Mouse (Mus musculus): Measurements from ENCODE around the gene Iffo2. TPM values are rescaled to one million over a fixed set of nuclear protein-coding genes. Genes with fewer than 3 reads are reported as not detected.

Gene Iffo2
- polyA plus RNA-seq, 1 experiment from 2014 or later, result 3.4 TPM

DNA sequence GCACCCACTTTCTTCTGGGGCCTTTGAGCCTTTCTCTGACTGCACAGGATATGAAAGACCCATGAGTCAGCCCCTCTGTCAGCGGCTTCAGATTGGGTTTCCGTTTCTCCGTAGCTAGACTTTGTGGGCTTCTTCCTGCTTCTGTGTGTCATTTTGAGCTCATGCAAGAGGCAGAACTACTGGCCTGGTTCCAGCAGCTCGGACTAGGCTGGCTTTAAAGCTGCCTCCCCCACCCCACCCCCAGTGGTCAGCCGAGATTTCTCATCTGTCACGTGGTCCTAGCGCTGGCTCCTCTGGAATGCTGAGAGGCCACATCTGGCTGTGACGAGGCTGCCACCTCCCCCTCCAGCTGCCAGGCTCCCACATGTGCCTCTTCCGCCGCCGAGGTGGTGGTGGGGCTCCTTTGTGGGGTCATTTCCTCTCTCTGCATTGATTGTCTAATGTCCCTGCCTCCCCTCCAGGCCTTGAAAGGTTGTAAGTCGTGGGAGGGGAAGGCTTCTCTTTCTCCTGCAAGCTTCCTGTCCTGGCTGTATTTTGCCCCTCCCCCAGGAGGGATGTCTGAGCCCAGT lies 68.7 kb downstream of the Iffo2 start:
- H3K4me1 ChIP-seq (ENCODE audit: control insufficient read depth, insufficient read depth, low read length), result peaks cover 47% of the 10 kb centered on the region
- H3K9me3 ChIP-seq (ENCODE audit: control insufficient read depth, low read length), result no peaks in the 10 kb centered on the region
- H3K36me3 ChIP-seq (ENCODE audit: control insufficient read depth, insufficient read depth, low read length), result no peaks in the 10 kb centered on the region
- peak overlapping the region; percentile 24; the same call in 1 of the 2 replicates for H3K9ac ChIP-seq (ENCODE audit: low read length)
- no peak overlapping the region for H3K4me3 ChIP-seq (ENCODE audit: low read depth, low read length)
- H3K27ac ChIP-seq (ENCODE audit: low read depth, low read length), result peak overlapping the region; percentile 83
- no peaks in the 10 kb centered on the region for H3K27me3 ChIP-seq (ENCODE audit: control insufficient read depth, insufficient read depth, low read length)
- H3K4me2 ChIP-seq (ENCODE audit: low read depth), result peak overlapping the region; percentile 18
- ATAC-seq (ENCODE audit: insufficient read depth, low FRiP score, low TSS enrichment), result peak; percentile 51
- peak; percentile 87 for DNase-seq (ENCODE audit: low spot score)
- 1% methylated on average over 12 of the region's 12 CpGs for WGBS

DNA sequence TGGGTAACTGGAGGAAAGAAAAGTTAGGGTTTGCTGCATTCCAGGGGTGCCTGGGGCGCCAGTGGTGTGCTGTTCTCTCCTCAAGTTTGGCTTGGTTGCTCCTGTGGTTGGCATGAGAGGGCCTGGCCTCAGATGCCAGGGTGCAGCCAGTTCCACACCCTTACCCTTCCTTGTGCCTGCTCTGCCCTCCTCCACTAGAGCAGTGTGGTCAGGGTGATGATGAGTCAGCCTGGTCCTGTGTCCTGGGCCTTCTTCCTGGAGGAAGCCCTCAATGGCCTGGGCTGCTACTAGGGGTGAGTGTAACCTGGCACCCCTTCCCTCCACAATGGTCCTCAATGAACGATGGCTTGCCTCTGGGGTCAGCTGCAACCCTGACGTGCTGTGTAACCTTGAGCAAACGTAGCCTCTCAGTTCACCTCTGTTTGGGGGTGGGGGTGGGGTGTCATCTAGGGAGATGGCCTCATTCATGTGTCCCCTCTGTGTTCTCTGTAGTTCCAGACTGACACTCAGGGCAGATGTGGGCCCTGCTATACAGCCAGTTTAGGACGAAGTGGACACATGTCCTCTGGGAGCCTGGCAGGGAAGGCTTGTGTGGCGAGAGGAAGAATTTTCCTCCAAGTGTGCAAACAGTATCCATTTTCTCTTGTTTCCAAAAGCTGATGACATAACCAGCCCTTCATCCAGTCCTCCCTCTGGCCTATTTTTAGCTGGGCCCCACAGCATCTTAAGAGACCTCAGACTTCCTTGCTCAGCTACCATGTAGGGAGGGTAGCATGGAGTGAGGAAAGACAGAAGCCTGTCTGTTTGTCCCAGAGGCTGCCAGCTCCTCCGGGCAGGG lies 71.4 kb downstream of the Iffo2 start:
- WGBS, result 59% methylated on average over 7 of the region's 7 CpGs
- Histone ChIP-seq H3K4me3 (ENCODE audit: low read depth, low read length) (no peak overlapping the region), H3K27me3 (ENCODE audit: control insufficient read depth, insufficient read depth, low read length) (no peaks in the 10 kb centered on the region), H3K4me1 (ENCODE audit: control insufficient read depth, insufficient read depth, low read length) (peaks cover 32% of the 10 kb centered on the region), H3K27ac (ENCODE audit: low read depth, low read length) (0 out of 2 replicates have a peak overlapping the region, but pooled peaks have one; percentile 55), H3K36me3 (ENCODE audit: control insufficient read depth, insufficient read depth, low read length) (no peaks in the 10 kb centered on the region; the same call in 1 of the 2 replicates), H3K9me3 (ENCODE audit: control insufficient read depth, low read length) (no peaks in the 10 kb centered on the region), H3K9ac (ENCODE audit: low read length) (no peak overlapping the region), H3K4me2 (ENCODE audit: low read depth) (no peak overlapping the region)
- ATAC-seq (ENCODE audit: insufficient read depth, low FRiP score, low TSS enrichment) (no peak), DNase-seq (ENCODE audit: low spot score) (no peak)

DNA sequence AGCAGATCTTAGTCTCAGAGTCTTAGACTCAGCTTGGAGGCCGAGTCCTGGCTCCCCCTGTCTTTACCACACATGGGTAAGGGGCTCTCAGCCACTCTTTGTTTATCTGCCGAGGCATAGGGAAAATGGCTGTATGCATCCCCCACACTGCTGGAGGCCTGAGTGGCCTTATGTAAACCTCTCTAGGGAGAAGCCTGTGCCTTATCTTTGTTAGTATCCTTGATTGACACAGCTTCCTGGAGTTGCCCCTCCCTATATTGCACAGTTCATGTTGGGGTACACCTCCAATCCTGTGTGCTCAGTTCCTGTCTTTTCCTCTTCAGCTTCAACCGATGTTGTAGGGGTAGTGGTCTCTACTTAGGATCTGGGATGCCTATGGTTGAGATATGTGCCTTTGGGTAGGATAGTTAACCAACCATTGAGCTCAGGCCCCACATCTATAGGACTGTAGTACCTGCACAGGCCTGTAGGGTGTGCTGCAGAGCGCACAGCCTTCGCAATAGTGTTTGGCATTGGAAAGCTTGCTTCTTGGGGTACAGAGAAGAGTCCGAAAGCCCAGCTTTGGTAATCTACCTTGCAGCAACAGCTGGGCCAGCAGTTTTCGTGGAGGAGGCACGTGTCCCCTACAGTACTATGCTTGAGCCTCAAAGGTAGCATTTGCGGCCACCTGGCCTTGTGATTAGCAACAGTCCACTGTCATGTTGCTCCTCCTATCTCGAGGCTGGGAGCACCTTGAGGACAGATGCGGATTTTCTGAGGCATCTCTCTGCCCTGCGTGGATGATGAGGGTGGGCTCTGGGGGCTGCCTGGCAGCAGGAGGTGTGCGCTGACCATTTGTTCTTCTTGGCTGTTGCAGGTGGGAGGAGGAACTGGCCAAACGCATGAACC lies 72.3 kb downstream of the Iffo2 start, which contains the start of gene Gm21969:
TSS of gene Gm21969 (plus strand) at position 830 of the 888 bp plus-strand sequence.
- Histone ChIP-seq H3K4me1 (ENCODE audit: control insufficient read depth, insufficient read depth, low read length) (peaks cover 24% of the 10 kb centered on the region), H3K36me3 (ENCODE audit: control insufficient read depth, insufficient read depth, low read length) (peaks cover under 1% of the 10 kb centered on the region; the same call in 1 of the 2 replicates), H3K4me3 (ENCODE audit: low read depth, low read length) (no peak within 1 kb of the TSS), H3K9me3 (ENCODE audit: control insufficient read depth, low read length) (no peaks in the 10 kb centered on the region), H3K4me2 (ENCODE audit: low read depth) (no peak within 1 kb of the TSS), H3K27me3 (ENCODE audit: control insufficient read depth, insufficient read depth, low read length) (no peaks in the 10 kb centered on the region), H3K27ac (ENCODE audit: low read depth, low read length) (0 out of 2 replicates have a peak within 1 kb of the TSS, but pooled peaks have one; percentile 55), H3K9ac (ENCODE audit: low read length) (no peak within 1 kb of the TSS)
- WGBS, result 45% methylated on average over 14 of the region's 14 CpGs
- ATAC-seq (ENCODE audit: insufficient read depth, low FRiP score, low TSS enrichment) (no peak), DNase-seq (ENCODE audit: low spot score) (peak; percentile 66)

DNA sequence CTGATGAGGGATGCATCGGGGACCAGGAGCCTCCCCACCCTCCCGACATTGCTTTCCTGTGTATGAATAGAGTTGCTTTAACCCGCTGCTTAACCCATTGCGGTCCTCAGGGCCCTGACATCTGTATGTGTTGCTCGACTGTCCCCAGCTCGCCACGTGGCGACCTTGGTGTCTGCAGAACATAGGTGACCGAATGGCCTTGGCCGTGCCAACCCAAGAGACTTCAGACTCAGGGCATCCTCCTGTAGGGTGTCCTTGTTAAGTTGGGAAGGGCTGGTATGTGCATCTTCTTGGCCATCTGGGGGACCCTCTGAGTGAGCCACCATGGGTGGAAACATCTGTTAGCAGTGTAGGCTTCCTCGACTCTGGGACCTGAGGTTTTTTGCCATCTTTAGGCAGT lies 74.9 kb downstream of the Iffo2 start:
- ATAC-seq (ENCODE audit: insufficient read depth, low FRiP score, low TSS enrichment) (no peak), DNase-seq (ENCODE audit: low spot score) (no peak)
- no peaks in the 10 kb centered on the region for H3K27me3 ChIP-seq (ENCODE audit: control insufficient read depth, insufficient read depth, low read length)
- no peak overlapping the region for H3K27ac ChIP-seq (ENCODE audit: low read depth, low read length)
- H3K9me3 ChIP-seq (ENCODE audit: control insufficient read depth, low read length), result no peaks in the 10 kb centered on the region
- peaks cover 3% of the 10 kb centered on the region; the same call in 1 of the 2 replicates for H3K36me3 ChIP-seq (ENCODE audit: control insufficient read depth, insufficient read depth, low read length)
- 91% methylated on average over 11 of the region's 11 CpGs for WGBS
- H3K4me1 ChIP-seq (ENCODE audit: control insufficient read depth, insufficient read depth, low read length), result peaks cover 2% of the 10 kb centered on the region; the same call in 1 of the 2 replicates
- H3K9ac ChIP-seq (ENCODE audit: low read length), result no peak overlapping the region
- H3K4me2 ChIP-seq (ENCODE audit: low read depth), result no peak overlapping the region
- no peak overlapping the region for H3K4me3 ChIP-seq (ENCODE audit: low read depth, low read length)

GRCm38 (mm10) chr4:139606732-139607131 lies 76.4 kb downstream of the Iffo2 start:
- ATAC-seq (ENCODE audit: insufficient read depth, low FRiP score, low TSS enrichment) (no peak), DNase-seq (ENCODE audit: low spot score) (no peak)
- H3K27me3 ChIP-seq (ENCODE audit: control insufficient read depth, insufficient read depth, low read length), result no peaks in the 10 kb centered on the region
- H3K9ac ChIP-seq (ENCODE audit: low read length), result no peak overlapping the region
- 0 out of 2 replicates have a peak, but pooled peaks cover 2% of the 10 kb centered on the region for H3K4me1 ChIP-seq (ENCODE audit: control insufficient read depth, insufficient read depth, low read length)
- 93% methylated on average over 5 of the region's 5 CpGs for WGBS
- no peak overlapping the region for H3K4me2 ChIP-seq (ENCODE audit: low read depth)
- H3K27ac ChIP-seq (ENCODE audit: low read depth, low read length), result no peak overlapping the region
- H3K4me3 ChIP-seq (ENCODE audit: low read depth, low read length), result no peak overlapping the region
- peaks cover 3% of the 10 kb centered on the region; the same call in 1 of the 2 replicates for H3K36me3 ChIP-seq (ENCODE audit: control insufficient read depth, insufficient read depth, low read length)
- no peaks in the 10 kb centered on the region for H3K9me3 ChIP-seq (ENCODE audit: control insufficient read depth, low read length)

- 79% methylated on average over 4 of the region's 4 CpGs for WGBS
- Histone ChIP-seq H3K27me3 (ENCODE audit: control insufficient read depth, insufficient read depth, low read length) (no peaks in the 10 kb centered on the region), H3K4me2 (ENCODE audit: low read depth) (no peak overlapping the region), H3K9ac (ENCODE audit: low read length) (no peak overlapping the region), H3K27ac (ENCODE audit: low read depth, low read length) (no peak overlapping the region), H3K4me1 (ENCODE audit: control insufficient read depth, insufficient read depth, low read length) (no peaks in the 10 kb centered on the region), H3K36me3 (ENCODE audit: control insufficient read depth, insufficient read depth, low read length) (peaks cover 14% of the 10 kb centered on the region), H3K9me3 (ENCODE audit: control insufficient read depth, low read length) (no peaks in the 10 kb centered on the region), H3K4me3 (ENCODE audit: low read depth, low read length) (no peak overlapping the region)
- no peak for ATAC-seq (ENCODE audit: insufficient read depth, low FRiP score, low TSS enrichment)
- no peak for DNase-seq (ENCODE audit: low spot score)
Measured at GRCm38 (mm10) chr4:139608975-139609374, 78.6 kb downstream of the Iffo2 start.

- Histone ChIP-seq H3K4me1 (ENCODE audit: control insufficient read depth, insufficient read depth, low read length) (no peaks in the 10 kb centered on the region), H3K36me3 (ENCODE audit: control insufficient read depth, insufficient read depth, low read length) (peaks cover 18% of the 10 kb centered on the region), H3K27me3 (ENCODE audit: control insufficient read depth, insufficient read depth, low read length) (no peaks in the 10 kb centered on the region), H3K4me3 (ENCODE audit: low read depth, low read length) (no peak overlapping the region), H3K9me3 (ENCODE audit: control insufficient read depth, low read length) (no peaks in the 10 kb centered on the region), H3K27ac (ENCODE audit: low read depth, low read length) (0 out of 2 replicates have a peak overlapping the region, but pooled peaks have one; percentile 15), H3K4me2 (ENCODE audit: low read depth) (no peak overlapping the region), H3K9ac (ENCODE audit: low read length) (no peak overlapping the region)
- ATAC-seq (ENCODE audit: insufficient read depth, low FRiP score, low TSS enrichment) (no peak), DNase-seq (ENCODE audit: low spot score) (no peak)
- 67% methylated on average over 6 of the region's 6 CpGs for WGBS
Measured at GRCm38 (mm10) chr4:139610954-139611353, 80.6 kb downstream of the Iffo2 start.

DNA sequence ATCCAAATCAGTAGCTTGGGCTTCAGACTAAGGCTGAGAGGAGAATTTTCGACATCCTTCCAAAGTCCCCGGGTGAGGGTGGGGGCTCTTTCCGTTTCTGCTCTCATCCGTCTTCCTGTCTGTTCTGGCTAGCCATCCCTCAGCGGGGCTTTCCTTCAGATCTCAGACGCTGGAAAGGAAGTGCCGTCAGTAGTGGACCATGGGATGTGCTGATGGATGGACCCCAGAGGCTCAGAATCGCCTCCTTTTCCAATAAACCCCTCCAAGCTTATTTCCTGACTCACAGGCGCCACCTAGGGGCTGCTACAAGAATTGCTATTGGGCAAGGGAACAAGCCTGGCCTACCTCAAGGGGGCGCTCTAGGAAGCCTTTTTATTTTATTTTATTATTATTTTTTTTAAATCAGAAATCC lies 81.2 kb downstream of the Iffo2 start:
- Histone ChIP-seq H3K9me3 (ENCODE audit: control insufficient read depth, low read length) (no peaks in the 10 kb centered on the region), H3K36me3 (ENCODE audit: control insufficient read depth, insufficient read depth, low read length) (peaks cover 18% of the 10 kb centered on the region), H3K27me3 (ENCODE audit: control insufficient read depth, insufficient read depth, low read length) (no peaks in the 10 kb centered on the region), H3K4me2 (ENCODE audit: low read depth) (peak overlapping the region; percentile 3; the same call in 1 of the 2 replicates), H3K4me1 (ENCODE audit: control insufficient read depth, insufficient read depth, low read length) (no peaks in the 10 kb centered on the region), H3K4me3 (ENCODE audit: low read depth, low read length) (no peak overlapping the region), H3K9ac (ENCODE audit: low read length) (no peak overlapping the region), H3K27ac (ENCODE audit: low read depth, low read length) (no peak overlapping the region)
- DNase-seq (ENCODE audit: low spot score) (peak; percentile 84), ATAC-seq (ENCODE audit: insufficient read depth, low FRiP score, low TSS enrichment) (peak; percentile 35; the same call in 1 of the 2 replicates)
- WGBS, result 4% methylated on average over 10 of the region's 10 CpGs

Measured in neural tube, embryonic 11.5 days (tissue).